Mouse (Mus musculus) lung, embryonic 16.5 days (tissue): Measurements from ENCODE around the gene Babam2. TPM values are rescaled to one million over a fixed set of nuclear protein-coding genes. Genes with fewer than 3 reads are reported as not detected.
"Not testable (repeated sequence)": the region's sequence is repeated elsewhere in the genome, so short reads cannot be mapped to it uniquely, and the experiment has no call there.

ENCODE experiments used
- ATAC-seq: fragments of 200-750 bp; cut with Nextera tagmentation; 2 replicates; pipeline ENCODE4 v1.8.0; 2017; ENCODE audit warnings: low read depth, mild to moderate bottlenecking, moderate library complexity
- H3K27ac ChIP-seq: fragments of 300-500 bp; sonication (generic); 2 replicates; pipeline ENCODE4 v1.5.1; 2014; ENCODE audit warnings: mild to moderate bottlenecking, control low read depth, low read length
- H3K27me3 ChIP-seq: fragments of 300-500 bp; sonication (generic); 2 replicates; pipeline ENCODE4 v1.6.1; 2014; ENCODE audit warnings: low read depth, low read length, mixed read lengths; ENCODE audit not compliant: control insufficient read depth, insufficient read depth
- H3K36me3 ChIP-seq: fragments of 300-500 bp; sonication (generic); 2 replicates; pipeline ENCODE4 v1.6.1; 2014; ENCODE audit warnings: low read length; ENCODE audit not compliant: control insufficient read depth, insufficient read depth
- H3K4me1 ChIP-seq: fragments of 300-500 bp; sonication (generic); replicated peaks from 2 replicates; pipeline ENCODE4 v1.6.1; 2014; ENCODE audit warnings: low read length, mixed read lengths; ENCODE audit not compliant: control insufficient read depth, insufficient read depth
- H3K4me2 ChIP-seq: fragments of 300-500 bp; sonication (generic); 2 replicates; pipeline ENCODE4 v1.6.1; 2014; ENCODE audit warnings: low read depth, low read length, control low read depth
- H3K4me3 ChIP-seq: fragments of 300-500 bp; sonication (generic); 2 replicates; pipeline ENCODE4 v1.5.1; 2014; ENCODE audit warnings: mild to moderate bottlenecking, low read length, control low read depth
- H3K9ac ChIP-seq: fragments of 300-500 bp; sonication (generic); 2 replicates; pipeline ENCODE4 v1.6.1; 2014; ENCODE audit warnings: low read length, control low read depth
- H3K9me3 ChIP-seq: fragments of 300-500 bp; sonication (generic); 2 replicates; pipeline ENCODE4 v1.6.1; 2016; ENCODE audit warnings: low read length; ENCODE audit not compliant: control insufficient read depth
- WGBS: fragments of 180-500 bp; shearing (Covaris S2); extraction: QIAGEN DNeasy Blood & Tissue Kit; methylation state at CpG from one replicate; pipeline ENCODE4 v1.1.7; 2014; 5-methylcytosine and 5-hydroxymethylcytosine counted together
- polyA plus RNA-seq: library from polyadenylated mRNA; unstranded; fragments of >200 nt; fragmentation: Nextera tagmentation; extraction: Ambion mirVana; gene quantifications from 2 replicates; pipeline ENCODE4 v1.2.1, GENCODE M21; 2015

The Babam2 gene
- polyA plus RNA-seq, 1 experiment from 2014 or later: 51.9 TPM

GRCm38 (mm10) chr5:31846971-31847370 is 149.5 kb downstream of the Babam2 start:
- Histone ChIP-seq H3K4me1 (no peaks in the 10 kb centered on the region), H3K36me3 (no peaks in the 10 kb centered on the region), H3K27ac (no peak overlapping the region), H3K4me3 (no peak overlapping the region), H3K27me3 (no peaks in the 10 kb centered on the region), H3K4me2 (no peak overlapping the region), H3K9me3 (no peaks in the 10 kb centered on the region), H3K9ac (no peak overlapping the region)
- ATAC-seq: no peak

- H3K4me2 ChIP-seq: no peak overlapping the region
- H3K4me3 ChIP-seq: no peak overlapping the region
- no peaks in the 10 kb centered on the region for H3K36me3 ChIP-seq
- H3K9me3 ChIP-seq: no peaks in the 10 kb centered on the region
- no peak overlapping the region for H3K27ac ChIP-seq
- no peak overlapping the region for H3K9ac ChIP-seq
- no peaks in the 10 kb centered on the region for H3K4me1 ChIP-seq
- ATAC-seq: no peak
- no peaks in the 10 kb centered on the region for H3K27me3 ChIP-seq
Measured at GRCm38 (mm10) chr5:31848995-31849394, 151.5 kb downstream of the Babam2 start.

- no peak overlapping the region for H3K4me2 ChIP-seq
- no peaks in the 10 kb centered on the region for H3K4me1 ChIP-seq
- no peak overlapping the region for H3K4me3 ChIP-seq
- no peak overlapping the region for H3K9ac ChIP-seq
- H3K27me3 ChIP-seq: no peaks in the 10 kb centered on the region
- WGBS: 87% methylated on average over 1 of the region's 1 CpGs
- no peak for ATAC-seq
- no peak overlapping the region for H3K27ac ChIP-seq
- no peaks in the 10 kb centered on the region for H3K9me3 ChIP-seq
- H3K36me3 ChIP-seq: no peaks in the 10 kb centered on the region
Measured at GRCm38 (mm10) chr5:31852786-31853185, 155.3 kb downstream of the Babam2 start.

GRCm38 (mm10) chr5:31853831-31854230 is 156.3 kb downstream of the Babam2 start:
- Histone ChIP-seq H3K27me3 (no peaks in the 10 kb centered on the region), H3K27ac (no peak overlapping the region), H3K4me1 (no peaks in the 10 kb centered on the region), H3K9me3 (no peaks in the 10 kb centered on the region), H3K36me3 (no peaks in the 10 kb centered on the region), H3K4me2 (no peak overlapping the region), H3K4me3 (no peak overlapping the region), H3K9ac (no peak overlapping the region)
- no peak for ATAC-seq
- WGBS: 96% methylated on average over 1 of the region's 1 CpGs

DNA sequence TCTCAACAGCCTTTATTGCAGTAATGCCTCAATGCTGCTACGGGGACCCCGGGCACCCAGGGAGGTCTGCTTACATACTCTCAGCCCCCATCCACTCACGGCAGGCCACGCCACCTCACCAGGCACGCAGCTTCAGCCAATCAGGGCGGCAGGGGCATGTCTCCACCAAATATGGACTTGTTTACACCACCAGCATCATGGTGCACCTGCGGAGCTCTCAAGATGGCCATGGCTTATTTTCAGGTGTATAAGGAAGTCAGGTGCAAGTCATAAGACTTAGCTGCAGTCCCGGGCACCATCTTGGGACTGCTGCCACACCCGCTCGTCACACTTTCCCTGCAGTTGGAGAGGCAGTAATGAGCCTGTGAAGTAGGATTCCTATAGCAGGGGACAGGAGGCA is 161.4 kb downstream of the Babam2 start:
- H3K27me3 ChIP-seq, H3K9me3 ChIP-seq, H3K4me2 ChIP-seq, H3K27ac ChIP-seq, ATAC-seq, H3K9ac ChIP-seq, H3K4me3 ChIP-seq, H3K36me3 ChIP-seq, H3K4me1 ChIP-seq: not testable (repeated sequence)
- 71% methylated on average over 10 of the region's 10 CpGs for WGBS

- Histone ChIP-seq H3K27ac (no peak overlapping the region), H3K4me3 (no peak overlapping the region), H3K4me2 (no peak overlapping the region), H3K27me3 (no peaks in the 10 kb centered on the region), H3K9me3 (no peaks in the 10 kb centered on the region), H3K36me3 (no peaks in the 10 kb centered on the region), H3K4me1 (peaks cover 3% of the 10 kb centered on the region; the same call in 1 of the 2 replicates), H3K9ac (no peak overlapping the region)
- WGBS: 45% methylated on average over 1 of the region's 1 CpGs
- ATAC-seq: no peak
Measured at GRCm38 (mm10) chr5:31860426-31860825, 162.9 kb downstream of the Babam2 start.

DNA sequence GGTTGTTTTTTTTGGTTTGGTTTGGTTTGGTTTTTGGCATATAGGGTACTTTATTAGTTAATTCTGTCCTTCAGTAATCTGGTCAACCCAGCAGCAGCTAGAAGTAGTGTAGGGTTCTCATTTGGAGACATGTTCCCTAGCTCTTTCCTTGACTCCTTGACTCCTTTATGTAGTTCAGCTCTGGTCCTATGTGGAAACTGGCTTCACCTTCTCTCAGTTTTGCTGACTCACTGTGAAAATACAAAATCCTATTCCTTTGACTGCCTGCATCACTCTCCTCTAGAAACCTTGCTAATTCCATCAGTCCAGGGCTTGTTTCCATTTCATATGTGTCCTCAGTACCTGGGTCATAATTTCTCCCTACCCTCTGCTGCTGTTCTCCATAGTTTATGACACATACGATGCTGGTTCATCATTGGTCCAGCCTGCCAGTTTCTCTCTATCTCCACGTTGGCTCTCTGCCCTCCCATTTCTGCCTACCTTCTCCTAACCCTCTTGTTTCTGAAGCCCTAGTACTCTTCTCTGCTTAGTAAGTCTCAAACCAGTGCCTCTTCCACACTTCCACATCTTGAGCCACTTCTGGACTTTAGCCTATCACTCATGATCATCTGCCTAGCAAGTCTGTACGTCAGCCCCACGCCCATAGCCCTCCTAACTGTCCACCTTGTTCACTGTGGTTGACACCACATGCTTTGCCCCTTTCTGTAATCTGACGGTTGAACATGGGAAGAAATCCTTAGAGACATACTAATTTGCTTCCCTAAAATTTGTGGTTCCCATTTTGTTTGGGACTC is 163.5 kb downstream of the Babam2 start:
- no peak overlapping the region for H3K9ac ChIP-seq
- peaks cover 3% of the 10 kb centered on the region; the same call in 1 of the 2 replicates for H3K4me1 ChIP-seq
- WGBS: 90% methylated on average over 5 of the region's 5 CpGs
- H3K27me3 ChIP-seq: no peaks in the 10 kb centered on the region
- H3K9me3 ChIP-seq: no peaks in the 10 kb centered on the region
- ATAC-seq: no peak
- no peak overlapping the region for H3K4me3 ChIP-seq
- H3K36me3 ChIP-seq: no peaks in the 10 kb centered on the region
- H3K4me2 ChIP-seq: no peak overlapping the region
- H3K27ac ChIP-seq: no peak overlapping the region

DNA sequence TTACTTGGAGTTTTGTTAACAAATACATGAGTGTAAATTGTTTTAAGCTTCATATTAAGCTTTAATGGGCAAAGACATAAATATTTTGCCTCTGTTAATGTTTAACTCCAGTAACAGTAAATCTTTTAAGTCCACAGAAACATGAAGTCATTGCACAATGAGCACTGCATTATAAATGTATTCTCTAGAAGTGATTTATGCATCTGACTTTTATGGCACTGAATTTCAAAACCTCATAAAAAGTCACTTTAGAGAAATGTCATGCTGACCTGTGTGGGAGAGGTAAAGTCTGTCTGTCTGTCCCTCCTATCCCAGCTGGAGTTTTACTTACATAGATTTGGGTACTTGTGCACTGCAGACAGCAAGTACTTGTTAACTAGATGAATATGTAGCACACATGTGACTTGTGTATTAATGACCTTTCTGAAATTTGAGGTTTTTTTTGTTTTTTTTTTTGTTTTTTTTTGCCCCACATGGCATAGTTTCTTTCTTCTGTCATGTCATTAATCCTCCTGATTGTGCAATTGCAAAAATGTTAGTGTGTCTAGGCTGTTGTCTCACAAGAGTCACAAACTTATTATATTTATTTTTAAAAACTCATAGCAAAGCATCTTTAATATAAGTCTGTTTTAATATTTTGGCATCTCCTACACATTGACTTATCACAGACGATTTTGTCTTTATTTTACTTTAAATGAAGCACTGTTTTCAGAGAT is 165.4 kb downstream of the Babam2 start:
- no peaks in the 10 kb centered on the region for H3K27me3 ChIP-seq
- H3K4me1 ChIP-seq: peaks cover 3% of the 10 kb centered on the region; the same call in 1 of the 2 replicates
- H3K9me3 ChIP-seq: no peaks in the 10 kb centered on the region
- no peak overlapping the region for H3K27ac ChIP-seq
- 65% methylated on average over 1 of the region's 1 CpGs for WGBS
- no peak overlapping the region for H3K4me2 ChIP-seq
- no peak overlapping the region for H3K4me3 ChIP-seq
- no peak for ATAC-seq
- H3K9ac ChIP-seq: no peak overlapping the region
- no peaks in the 10 kb centered on the region for H3K36me3 ChIP-seq

DNA sequence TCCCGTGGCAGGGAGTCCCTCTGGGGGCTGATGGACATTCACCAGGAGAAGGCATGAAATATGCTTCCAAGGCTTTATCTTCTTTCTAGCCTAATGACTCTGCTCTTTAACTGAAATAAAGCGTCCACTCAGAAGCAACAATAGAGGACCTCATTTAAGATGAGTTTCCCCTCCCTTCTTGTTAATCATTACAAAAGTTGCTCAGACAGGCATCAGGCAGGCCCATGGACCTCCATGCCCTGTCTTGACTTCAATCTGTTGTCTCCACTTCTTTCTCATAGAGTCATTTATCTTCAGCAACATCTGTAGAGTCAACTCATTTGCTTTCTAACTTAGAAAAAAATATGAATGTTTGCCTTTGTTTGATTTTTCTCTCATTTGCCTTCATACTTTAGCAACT is 166.6 kb downstream of the Babam2 start:
- Histone ChIP-seq H3K4me2 (no peak overlapping the region), H3K4me1 (peaks cover 3% of the 10 kb centered on the region; the same call in 1 of the 2 replicates), H3K9ac (no peak overlapping the region), H3K36me3 (no peaks in the 10 kb centered on the region), H3K9me3 (no peaks in the 10 kb centered on the region), H3K27ac (no peak overlapping the region), H3K4me3 (no peak overlapping the region), H3K27me3 (no peaks in the 10 kb centered on the region)
- WGBS: 31% methylated on average over 2 of the region's 2 CpGs
- no peak for ATAC-seq
